Mouse (Mus musculus): Measurements from ENCODE around the gene Exoc7. TPM values are rescaled to one million over a fixed set of nuclear protein-coding genes. Genes with fewer than 3 reads are reported as not detected.
"Not testable (repeated sequence)": the region's sequence is repeated elsewhere in the genome, so short reads cannot be mapped to it uniquely, and the experiment has no call there.

Gene Exoc7
- polyA plus RNA-seq, 1 experiment from 2014 or later = 82.8 TPM

DNA sequence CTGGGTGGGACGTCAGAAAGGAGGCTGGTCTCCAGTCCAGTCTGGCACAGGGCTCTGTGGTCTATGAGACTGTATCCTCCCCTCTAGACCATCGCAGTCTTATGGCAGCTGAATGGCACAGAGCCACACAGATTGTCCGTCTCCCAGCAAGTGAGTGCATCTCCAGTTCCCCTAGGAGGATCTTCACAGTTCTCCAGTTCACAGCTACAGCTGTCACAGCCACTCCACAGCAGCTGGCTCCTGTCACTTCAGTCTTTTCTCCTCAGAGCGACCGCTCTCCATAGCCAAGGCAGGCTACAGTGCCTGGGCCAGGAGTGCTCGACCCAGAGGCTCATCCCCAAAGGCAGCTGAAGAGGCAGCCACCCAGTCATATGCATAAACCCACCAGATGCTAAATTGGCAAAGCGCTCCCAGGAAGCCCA, 21.3 kb downstream of the Exoc7 start:
- no peak overlapping the region for H3K9ac ChIP-seq
- no peaks in the 10 kb centered on the region for H3K9me3 ChIP-seq (replicated peaks)
- peaks cover 19% of the 10 kb centered on the region for H3K4me1 ChIP-seq
- no peak overlapping the region for H3K4me3 ChIP-seq
- no peak for ATAC-seq (ENCODE audit: low FRiP score)
- H3K4me2 ChIP-seq (replicated peaks) = no peak overlapping the region
- 63% methylated on average over 7 of the region's 7 CpGs for WGBS
- H3K27ac ChIP-seq = no peak overlapping the region
- peaks cover 37% of the 10 kb centered on the region for H3K36me3 ChIP-seq
- H3K27me3 ChIP-seq = peaks cover 55% of the 10 kb centered on the region

GRCm38 (mm10) chr11:116283982-116284381, 23.1 kb downstream of the Exoc7 start:
- no peak for ATAC-seq (ENCODE audit: low FRiP score)
- Histone ChIP-seq H3K9me3 (replicated peaks) (no peaks in the 10 kb centered on the region), H3K4me3 (no peak overlapping the region), H3K4me1 (peaks cover 19% of the 10 kb centered on the region), H3K27ac (no peak overlapping the region), H3K27me3 (peaks cover 67% of the 10 kb centered on the region), H3K4me2 (replicated peaks) (no peak overlapping the region), H3K9ac (no peak overlapping the region), H3K36me3 (peaks cover 19% of the 10 kb centered on the region)
- WGBS = 53% methylated on average over 6 of the region's 6 CpGs

DNA sequence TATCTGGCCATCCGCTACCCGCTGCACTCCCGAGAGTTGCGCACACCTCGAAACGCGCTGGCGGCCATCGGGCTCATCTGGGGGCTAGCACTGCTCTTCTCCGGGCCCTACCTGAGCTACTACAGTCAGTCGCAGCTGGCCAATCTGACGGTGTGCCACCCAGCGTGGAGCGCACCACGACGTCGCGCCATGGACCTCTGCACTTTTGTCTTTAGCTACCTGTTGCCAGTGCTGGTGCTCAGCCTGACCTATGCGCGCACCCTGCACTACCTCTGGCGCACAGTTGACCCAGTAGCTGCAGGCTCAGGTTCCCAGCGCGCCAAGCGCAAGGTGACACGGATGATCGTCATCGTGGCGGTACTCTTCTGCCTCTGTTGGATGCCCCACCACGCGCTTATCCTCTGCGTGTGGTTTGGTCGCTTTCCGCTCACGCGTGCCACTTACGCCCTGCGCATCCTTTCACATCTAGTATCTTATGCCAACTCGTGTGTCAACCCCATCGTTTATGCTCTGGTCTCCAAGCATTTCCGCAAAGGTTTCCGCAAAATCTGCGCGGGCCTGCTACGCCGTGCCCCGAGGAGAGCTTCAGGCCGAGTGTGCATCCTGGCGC, 24.0 kb downstream of the Exoc7 start:
- WGBS = 9% methylated on average over 48 of the region's 48 CpGs
- H3K27ac ChIP-seq = no peak overlapping the region
- no peak overlapping the region for H3K4me3 ChIP-seq

DNA sequence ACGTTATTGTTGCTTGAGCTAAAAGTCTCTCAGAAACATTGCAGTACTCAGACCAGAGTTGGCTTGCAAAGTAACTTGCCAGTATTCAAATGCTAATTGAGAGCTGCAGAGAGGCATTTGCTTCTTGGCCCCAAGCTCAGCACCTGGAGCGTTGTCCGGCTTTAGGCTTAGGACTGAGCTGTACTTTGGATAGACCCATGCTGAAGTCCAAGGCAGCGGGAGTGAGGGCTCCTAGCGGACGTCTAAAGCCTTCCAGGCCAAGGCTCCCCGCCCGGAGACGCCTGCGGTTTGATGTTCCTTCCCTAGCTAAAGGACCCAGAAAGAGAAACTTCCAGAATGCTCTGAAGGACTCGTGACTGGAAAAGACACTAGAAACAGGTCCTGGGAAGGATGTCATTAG, 24.9 kb downstream of the Exoc7 start:
- H3K4me3 ChIP-seq = peak overlapping the region; percentile 31; the same call in 1 of the 2 replicates
- H3K9me3 ChIP-seq (replicated peaks) = no peaks in the 10 kb centered on the region
- H3K36me3 ChIP-seq = no peaks in the 10 kb centered on the region
- H3K27ac ChIP-seq = no peak overlapping the region
- ATAC-seq (ENCODE audit: low FRiP score) = no peak
- H3K4me1 ChIP-seq = peaks cover 19% of the 10 kb centered on the region
- 0 out of 2 replicates have a peak overlapping the region, but pooled peaks have one; percentile 52 for H3K4me2 ChIP-seq (replicated peaks)
- H3K27me3 ChIP-seq = peaks cover 67% of the 10 kb centered on the region
- H3K9ac ChIP-seq = no peak overlapping the region
- WGBS = 2% methylated on average over 11 of the region's 11 CpGs

More for the DNA sequence above, 24.0 kb downstream of the Exoc7 start:
- peaks cover 67% of the 10 kb centered on the region for H3K27me3 ChIP-seq
- no peak overlapping the region for H3K4me2 ChIP-seq (replicated peaks)
- ATAC-seq (ENCODE audit: low FRiP score) = no peak
- peaks cover 9% of the 10 kb centered on the region for H3K36me3 ChIP-seq
- H3K4me1 ChIP-seq = peaks cover 19% of the 10 kb centered on the region
- H3K9ac ChIP-seq = no peak overlapping the region
- no peaks in the 10 kb centered on the region for H3K9me3 ChIP-seq (replicated peaks)

DNA sequence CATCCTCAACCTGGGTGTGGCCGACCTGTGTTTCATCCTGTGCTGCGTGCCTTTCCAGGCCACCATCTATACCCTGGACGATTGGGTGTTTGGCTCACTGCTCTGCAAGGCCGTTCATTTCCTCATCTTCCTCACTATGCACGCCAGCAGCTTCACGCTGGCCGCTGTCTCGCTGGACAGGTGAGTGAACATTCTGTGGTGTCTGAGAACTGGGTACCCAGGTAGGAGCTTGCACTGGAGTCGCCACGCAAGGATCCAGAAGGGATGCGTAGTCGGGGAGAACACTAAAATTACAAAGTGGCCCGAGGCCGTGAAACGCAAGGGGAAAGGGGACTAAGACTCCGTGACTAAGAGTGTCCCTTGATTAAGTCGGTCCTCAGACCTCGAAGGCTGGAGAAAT, 25.4 kb downstream of the Exoc7 start:
- WGBS = 3% methylated on average over 18 of the region's 18 CpGs
- H3K36me3 ChIP-seq = no peaks in the 10 kb centered on the region
- H3K9me3 ChIP-seq (replicated peaks) = no peaks in the 10 kb centered on the region
- H3K9ac ChIP-seq = 0 out of 2 replicates have a peak overlapping the region, but pooled peaks have one; percentile 41
- H3K4me2 ChIP-seq (replicated peaks) = peak overlapping the region; percentile 52
- peaks cover 19% of the 10 kb centered on the region for H3K4me1 ChIP-seq
- ATAC-seq (ENCODE audit: low FRiP score) = no peak
- peaks cover 67% of the 10 kb centered on the region for H3K27me3 ChIP-seq
- no peak overlapping the region for H3K27ac ChIP-seq
- H3K4me3 ChIP-seq = peak overlapping the region; percentile 31

DNA sequence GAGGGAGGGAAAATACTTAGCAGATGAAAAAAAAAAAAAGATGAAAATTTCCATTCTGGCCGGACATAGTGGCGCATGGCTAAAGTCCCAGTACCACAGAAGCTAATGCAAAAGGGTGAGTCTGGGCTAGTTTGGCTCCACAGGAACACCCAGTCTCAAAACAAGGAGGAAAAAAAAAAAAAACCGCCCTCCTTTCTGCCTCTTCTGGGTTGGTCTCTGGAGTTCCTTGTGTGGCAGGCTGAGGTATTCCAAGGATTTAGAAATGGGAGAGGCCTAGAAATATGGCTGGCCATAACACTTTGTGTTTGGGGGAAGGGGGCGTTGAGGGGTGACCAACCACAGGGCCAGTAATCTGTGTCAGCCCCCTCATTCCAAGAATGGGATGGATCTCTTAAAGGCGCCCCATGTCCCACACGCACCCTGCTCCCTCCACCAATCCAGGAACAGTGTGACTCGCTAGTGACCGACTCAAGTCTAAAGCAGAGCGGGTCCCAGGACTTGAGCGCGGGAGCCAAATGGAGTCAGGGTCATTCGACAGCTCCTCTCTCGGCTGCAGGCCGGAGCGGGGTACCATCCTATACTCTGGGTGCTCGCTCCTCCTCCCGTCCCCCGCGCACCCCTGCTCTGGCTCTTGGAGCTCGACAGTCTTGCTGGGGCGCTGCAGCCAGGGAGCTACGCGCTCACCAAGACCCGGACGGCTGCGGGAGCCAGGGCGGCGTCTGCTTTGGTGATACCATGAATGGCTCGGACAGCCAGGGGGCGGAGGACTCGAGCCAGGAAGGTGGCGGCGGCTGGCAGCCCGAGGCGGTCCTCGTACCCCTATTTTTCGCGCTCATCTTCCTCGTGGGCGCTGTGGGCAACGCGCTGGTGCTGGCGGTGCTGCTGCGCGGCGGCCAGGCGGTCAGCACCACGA, 26.0 kb downstream of the Exoc7 start, which contains the start of gene Galr2:
Gene Galr2 (plus strand): TSS at position 189 of the 913 bp plus-strand sequence.
- Histone ChIP-seq H3K27me3 (peaks cover 65% of the 10 kb centered on the region), H3K36me3 (no peaks in the 10 kb centered on the region), H3K4me3 (peak within 1 kb of the TSS; percentile 31), H3K4me2 (replicated peaks) (peak within 1 kb of the TSS; percentile 52), H3K27ac (no peak within 1 kb of the TSS), H3K9me3 (replicated peaks) (no peaks in the 10 kb centered on the region), H3K9ac (peak within 1 kb of the TSS; percentile 41; the same call in 1 of the 2 replicates), H3K4me1 (peaks cover 14% of the 10 kb centered on the region)
- 6% methylated on average over 48 of the region's 48 CpGs for WGBS
- no peak for ATAC-seq (ENCODE audit: low FRiP score)

DNA sequence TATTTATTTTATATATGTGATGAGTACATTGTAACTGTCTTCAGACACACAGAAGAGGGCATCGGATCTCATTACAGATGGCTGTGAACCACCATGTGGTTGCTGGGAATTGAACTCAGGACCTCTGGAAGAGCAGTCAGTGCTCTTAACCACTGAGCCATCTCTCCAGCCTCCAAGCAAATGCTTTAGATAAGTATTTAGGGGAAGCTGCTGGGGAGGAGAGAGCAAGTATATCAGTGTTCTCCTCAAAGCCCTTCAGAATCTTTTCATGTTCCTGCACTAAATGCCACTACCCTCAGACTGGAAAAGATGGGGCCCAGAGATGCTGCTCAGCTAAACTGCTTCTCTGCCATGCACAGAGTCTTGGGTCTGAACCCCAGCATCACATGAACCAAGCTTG, 29.8 kb downstream of the Exoc7 start:
- not testable (repeated sequence) for H3K4me2 ChIP-seq (replicated peaks); H3K27ac ChIP-seq; H3K36me3 ChIP-seq; H3K4me3 ChIP-seq; H3K9ac ChIP-seq; ATAC-seq (ENCODE audit: low FRiP score); H3K9me3 ChIP-seq (replicated peaks)
- WGBS = 91% methylated on average over 1 of the region's 1 CpGs
- H3K27me3 ChIP-seq = peaks cover 26% of the 10 kb centered on the region
- peaks cover 26% of the 10 kb centered on the region for H3K4me1 ChIP-seq

DNA sequence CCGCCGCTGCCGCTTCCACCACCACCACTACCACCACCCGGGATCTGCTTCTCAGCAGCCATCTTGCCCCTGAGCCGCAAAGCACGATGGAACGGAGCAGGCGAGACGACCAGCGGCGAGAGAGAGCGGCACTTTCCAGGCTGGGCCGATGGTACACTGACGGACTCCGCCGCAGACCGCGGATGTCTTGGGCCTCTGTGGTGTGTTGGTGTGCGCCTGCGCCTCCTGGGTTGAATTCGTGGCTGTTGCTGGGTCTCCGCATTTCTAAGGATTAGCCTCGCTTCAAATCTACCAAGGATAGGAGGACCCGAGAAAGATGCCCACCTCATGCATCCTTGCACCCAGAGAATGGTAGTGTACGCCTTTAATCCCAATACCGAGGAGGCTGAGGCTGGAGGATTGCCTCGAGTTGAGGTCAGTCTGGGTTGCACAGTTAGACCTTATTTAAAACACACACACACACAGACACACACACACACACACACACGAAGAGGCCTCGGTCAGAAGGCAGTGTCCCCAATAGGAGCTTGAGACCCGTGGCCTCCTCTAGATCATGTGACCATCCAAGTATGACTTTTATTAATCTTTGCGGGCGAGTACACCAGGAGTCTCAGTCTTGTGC, 32.9 kb downstream of the Exoc7 start, which contains the start of gene Srp68:
Gene Srp68 (minus strand): TSS at position 173 of the 622 bp plus-strand sequence.
- Histone ChIP-seq H3K9me3 (replicated peaks) (no peaks in the 10 kb centered on the region), H3K4me1 (peaks cover 20% of the 10 kb centered on the region), H3K27ac (peak within 1 kb of the TSS; percentile 91), H3K4me2 (replicated peaks) (peak within 1 kb of the TSS; percentile 83), H3K4me3 (peak within 1 kb of the TSS; percentile 78), H3K9ac (peak within 1 kb of the TSS; percentile 90), H3K36me3 (peaks cover 24% of the 10 kb centered on the region), H3K27me3 (no peaks in the 10 kb centered on the region)
- WGBS = 4% methylated on average over 32 of the region's 32 CpGs
- peak; percentile 98 for ATAC-seq (ENCODE audit: low FRiP score)

- peaks cover 20% of the 10 kb centered on the region for H3K4me1 ChIP-seq
- H3K36me3 ChIP-seq = peaks cover 28% of the 10 kb centered on the region
- no peaks in the 10 kb centered on the region for H3K9me3 ChIP-seq (replicated peaks)
- no peaks in the 10 kb centered on the region for H3K27me3 ChIP-seq
- peak overlapping the region; percentile 90 for H3K9ac ChIP-seq
- peak overlapping the region; percentile 78 for H3K4me3 ChIP-seq
- H3K4me2 ChIP-seq (replicated peaks) = peak overlapping the region; percentile 83
- H3K27ac ChIP-seq = peak overlapping the region; percentile 91
- WGBS = under 1% methylated on average over 38 of the region's 39 CpGs
- peak; percentile 64 for ATAC-seq (ENCODE audit: low FRiP score)
Measured at GRCm38 (mm10) chr11:116273469-116274044, 33.5 kb downstream of the Exoc7 start.

GRCm38 (mm10) chr11:116272589-116273468, 34.2 kb downstream of the Exoc7 start:
- no peak for ATAC-seq (ENCODE audit: low FRiP score)
- Histone ChIP-seq H3K9ac (peak overlapping the region; percentile 90), H3K27ac (no peak overlapping the region), H3K27me3 (no peaks in the 10 kb centered on the region), H3K4me3 (peak overlapping the region; percentile 78), H3K9me3 (replicated peaks) (no peaks in the 10 kb centered on the region), H3K4me1 (peaks cover 20% of the 10 kb centered on the region), H3K36me3 (peaks cover 35% of the 10 kb centered on the region), H3K4me2 (replicated peaks) (peak overlapping the region; percentile 83)
- 61% methylated on average over 12 of the region's 12 CpGs for WGBS

DNA sequence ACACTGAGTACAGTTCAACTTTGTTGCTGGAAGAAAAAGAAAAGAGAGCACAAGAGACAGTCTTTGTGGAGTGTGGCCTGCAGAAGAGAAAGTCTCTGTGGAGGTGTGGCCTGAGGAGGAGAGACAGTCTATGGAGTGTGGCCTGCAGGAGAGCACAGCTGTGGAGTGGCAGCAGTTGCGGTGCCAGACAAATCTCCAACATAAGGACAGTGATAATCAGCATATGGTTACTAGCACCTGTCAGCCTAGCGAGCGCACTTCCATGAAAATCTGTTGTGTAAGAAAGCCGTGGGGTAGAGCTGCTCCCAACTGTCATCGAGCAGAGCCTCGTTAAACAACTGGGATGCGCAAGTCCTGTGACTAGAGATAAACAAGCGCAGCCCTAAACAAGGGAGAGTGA, 37.5 kb downstream of the Exoc7 start:
- H3K4me3 ChIP-seq = no peak overlapping the region
- H3K4me2 ChIP-seq (replicated peaks) = no peak overlapping the region
- H3K36me3 ChIP-seq = peaks cover 66% of the 10 kb centered on the region
- no peak for ATAC-seq (ENCODE audit: low FRiP score)
- H3K9ac ChIP-seq = no peak overlapping the region
- no peaks in the 10 kb centered on the region for H3K9me3 ChIP-seq (replicated peaks)
- H3K4me1 ChIP-seq = peaks cover 18% of the 10 kb centered on the region
- H3K27me3 ChIP-seq = no peaks in the 10 kb centered on the region
- no peak overlapping the region for H3K27ac ChIP-seq
- 91% methylated on average over 8 of the region's 8 CpGs for WGBS

Data from hindbrain, embryonic 12.5 days (tissue).